Mouse (Mus musculus) embryonic facial prominence, embryonic 13.5 days (tissue): ENCODE measurements around the gene Prom2. TPM values are rescaled to one million over a fixed set of nuclear protein-coding genes. Genes with fewer than 3 reads are reported as not detected.
A peak's percentile ranks its signal among the peaks of the same experiment; 100 is the strongest.

Experiments used
- ATAC-seq: fragments of 200-750 bp; cut with Nextera tagmentation; 2 replicates; pipeline ENCODE4 v1.8.0; 2017; ENCODE audit warnings: low read depth; ENCODE audit not compliant: insufficient number of reproducible peaks, insufficient read depth, low FRiP score, low TSS enrichment
- H3K27ac ChIP-seq: fragments of 300-500 bp; sonication (generic); 2 replicates; pipeline ENCODE4 v1.5.1; 2015; ENCODE audit warnings: moderate library complexity, mild to moderate bottlenecking, inconsistent platforms
- H3K27me3 ChIP-seq: fragments of 300-500 bp; sonication (generic); 2 replicates; pipeline ENCODE4 v1.6.1; 2015; ENCODE audit warnings: mild to moderate bottlenecking, inconsistent platforms
- H3K36me3 ChIP-seq: fragments of 300-500 bp; sonication (generic); 2 replicates; pipeline ENCODE4 v1.6.1; 2015; ENCODE audit warnings: mild to moderate bottlenecking, inconsistent platforms
- H3K4me1 ChIP-seq: fragments of 300-500 bp; sonication (generic); 2 replicates; pipeline ENCODE4 v1.6.1; 2015; ENCODE audit warnings: inconsistent platforms
- H3K4me2 ChIP-seq: fragments of 300-500 bp; sonication (generic); 2 replicates; pipeline ENCODE4 v1.6.1; 2015; ENCODE audit warnings: moderate library complexity, mild to moderate bottlenecking, inconsistent platforms
- H3K4me3 ChIP-seq: fragments of 300-500 bp; sonication (generic); 2 replicates; pipeline ENCODE4 v1.5.1; 2015; ENCODE audit warnings: mild to moderate bottlenecking, inconsistent platforms
- H3K9ac ChIP-seq: fragments of 300-500 bp; sonication (generic); 2 replicates; pipeline ENCODE4 v1.6.1; 2015; ENCODE audit warnings: mild to moderate bottlenecking, inconsistent platforms
- H3K9me3 ChIP-seq: fragments of 300-500 bp; sonication (generic); 2 replicates; pipeline ENCODE4 v1.6.1; 2016; ENCODE audit warnings: inconsistent platforms
- WGBS: fragments of 180-500 bp; shearing (Covaris S2); methylation state at CpG from one replicate; pipeline ENCODE4 v1.1.7; 2015; ENCODE audit warnings: mixed read lengths; 5-methylcytosine and 5-hydroxymethylcytosine counted together
- polyA plus RNA-seq: library from polyadenylated mRNA; unstranded; fragments of >200 nt; fragmentation: Nextera tagmentation; extraction: Ambion mirVana; gene quantifications from 2 replicates; pipeline ENCODE4 v1.2.1, GENCODE M21; 2015

The Prom2 gene
- polyA plus RNA-seq, 1 experiment from 2014 or later: 3.0 TPM

GRCm38 (mm10) chr2:127549711-127550110 is 8.4 kb upstream of the Prom2 start:
- no peak for ATAC-seq
- no peak overlapping the region for H3K9ac ChIP-seq

GRCm38 (mm10) chr2:127548342-127549074 is 7.2 kb upstream of the Prom2 start:
- no peaks in the 10 kb centered on the region for H3K36me3 ChIP-seq

More at GRCm38 (mm10) chr2:127549711-127550110, 8.4 kb upstream of the Prom2 start:
- Histone ChIP-seq H3K4me1 (no peaks in the 10 kb centered on the region), H3K27ac (no peak overlapping the region), H3K27me3 (no peaks in the 10 kb centered on the region; the same call in 1 of the 2 replicates), H3K4me3 (no peak overlapping the region), H3K36me3 (no peaks in the 10 kb centered on the region), H3K4me2 (no peak overlapping the region), H3K9me3 (no peaks in the 10 kb centered on the region)

GRCm38 (mm10) chr2:127541697-127542096 is 430 bp upstream of the Prom2 start:
- ATAC-seq: no peak
- H3K27ac ChIP-seq: no peak overlapping the region
- peaks cover 64% of the 10 kb centered on the region for H3K27me3 ChIP-seq
- 89% methylated on average over 2 of the region's 2 CpGs for WGBS
- 0 out of 2 replicates have a peak overlapping the region, but pooled peaks have one; percentile 48 for H3K4me2 ChIP-seq
- H3K36me3 ChIP-seq: no peaks in the 10 kb centered on the region
- no peaks in the 10 kb centered on the region for H3K9me3 ChIP-seq
- H3K4me3 ChIP-seq: no peak overlapping the region
- no peak overlapping the region for H3K9ac ChIP-seq
- no peaks in the 10 kb centered on the region for H3K4me1 ChIP-seq

More at GRCm38 (mm10) chr2:127548342-127549074, 7.2 kb upstream of the Prom2 start:
- Histone ChIP-seq H3K4me2 (no peak overlapping the region), H3K9ac (no peak overlapping the region), H3K4me3 (no peak overlapping the region), H3K4me1 (no peaks in the 10 kb centered on the region), H3K9me3 (no peaks in the 10 kb centered on the region), H3K27ac (no peak overlapping the region), H3K27me3 (peaks cover 8% of the 10 kb centered on the region)
- 73% methylated on average over 5 of the region's 5 CpGs for WGBS
- no peak for ATAC-seq

- Histone ChIP-seq H3K27ac (no peak overlapping the region), H3K9me3 (no peaks in the 10 kb centered on the region), H3K27me3 (peaks cover 64% of the 10 kb centered on the region), H3K9ac (no peak overlapping the region), H3K4me3 (no peak overlapping the region), H3K4me2 (no peak overlapping the region), H3K36me3 (no peaks in the 10 kb centered on the region), H3K4me1 (no peaks in the 10 kb centered on the region)
- ATAC-seq: no peak
- WGBS: 22% methylated on average over 4 of the region's 4 CpGs
Measured at GRCm38 (mm10) chr2:127539494-127539893, 1.8 kb downstream of the Prom2 start.

- Histone ChIP-seq H3K9me3 (no peaks in the 10 kb centered on the region), H3K4me3 (no peak overlapping the region), H3K27ac (no peak overlapping the region), H3K9ac (no peak overlapping the region), H3K36me3 (no peaks in the 10 kb centered on the region), H3K4me1 (no peaks in the 10 kb centered on the region), H3K27me3 (peaks cover 47% of the 10 kb centered on the region), H3K4me2 (no peak overlapping the region)
- no peak for ATAC-seq
- 65% methylated on average over 3 of the region's 3 CpGs for WGBS
Measured at GRCm38 (mm10) chr2:127537548-127537947, 3.7 kb downstream of the Prom2 start.

- no peak overlapping the region for H3K9ac ChIP-seq
- no peak for ATAC-seq
Measured at GRCm38 (mm10) chr2:127535363-127535762, 5.9 kb downstream of the Prom2 start.

GRCm38 (mm10) chr2:127532379-127532778 is 8.9 kb downstream of the Prom2 start:
- Histone ChIP-seq H3K4me3 (no peak overlapping the region), H3K27me3 (no peaks in the 10 kb centered on the region), H3K4me2 (no peak overlapping the region), H3K27ac (no peak overlapping the region), H3K4me1 (no peaks in the 10 kb centered on the region), H3K9ac (no peak overlapping the region), H3K9me3 (no peaks in the 10 kb centered on the region), H3K36me3 (no peaks in the 10 kb centered on the region)
- ATAC-seq: no peak
- 9% methylated on average over 9 of the region's 9 CpGs for WGBS

More at GRCm38 (mm10) chr2:127535363-127535762, 5.9 kb downstream of the Prom2 start:
- Histone ChIP-seq H3K36me3 (no peaks in the 10 kb centered on the region), H3K4me2 (no peak overlapping the region), H3K27ac (no peak overlapping the region), H3K27me3 (peaks cover 25% of the 10 kb centered on the region), H3K4me1 (no peaks in the 10 kb centered on the region), H3K4me3 (no peak overlapping the region), H3K9me3 (no peaks in the 10 kb centered on the region)
- 80% methylated on average over 9 of the region's 9 CpGs for WGBS

- Histone ChIP-seq H3K27ac (no peak overlapping the region), H3K4me2 (no peak overlapping the region), H3K9ac (no peak overlapping the region), H3K4me1 (no peaks in the 10 kb centered on the region), H3K27me3 (no peaks in the 10 kb centered on the region), H3K4me3 (no peak overlapping the region), H3K36me3 (no peaks in the 10 kb centered on the region), H3K9me3 (no peaks in the 10 kb centered on the region)
- WGBS: 83% methylated on average over 2 of the region's 2 CpGs
- no peak for ATAC-seq
Measured at GRCm38 (mm10) chr2:127531592-127531991, 9.7 kb downstream of the Prom2 start.

GRCm38 (mm10) chr2:127530418-127530817 is 10.8 kb downstream of the Prom2 start:
- Histone ChIP-seq H3K27ac (no peak overlapping the region), H3K4me3 (no peak overlapping the region), H3K9ac (no peak overlapping the region), H3K4me2 (no peak overlapping the region), H3K36me3 (no peaks in the 10 kb centered on the region), H3K9me3 (no peaks in the 10 kb centered on the region), H3K4me1 (no peaks in the 10 kb centered on the region), H3K27me3 (no peaks in the 10 kb centered on the region)
- WGBS: 74% methylated on average over 3 of the region's 3 CpGs
- no peak for ATAC-seq

- Histone ChIP-seq H3K9ac (no peak overlapping the region), H3K4me2 (no peak overlapping the region), H3K27ac (no peak overlapping the region), H3K9me3 (no peaks in the 10 kb centered on the region), H3K36me3 (no peaks in the 10 kb centered on the region), H3K4me3 (no peak overlapping the region), H3K4me1 (peaks cover 17% of the 10 kb centered on the region), H3K27me3 (peaks cover 4% of the 10 kb centered on the region; the same call in 1 of the 2 replicates)
- ATAC-seq: no peak
- 81% methylated on average over 3 of the region's 3 CpGs for WGBS
Measured at GRCm38 (mm10) chr2:127525004-127525775, 16.1 kb downstream of the Prom2 start.

GRCm38 (mm10) chr2:127523950-127524729 is 17.1 kb downstream of the Prom2 start:
- no peak for ATAC-seq
- Histone ChIP-seq H3K4me1 (peaks cover 17% of the 10 kb centered on the region), H3K27ac (no peak overlapping the region), H3K9ac (no peak overlapping the region), H3K27me3 (peaks cover 4% of the 10 kb centered on the region; the same call in 1 of the 2 replicates), H3K4me2 (no peak overlapping the region), H3K4me3 (no peak overlapping the region), H3K36me3 (no peaks in the 10 kb centered on the region), H3K9me3 (no peaks in the 10 kb centered on the region)
- 55% methylated on average over 7 of the region's 7 CpGs for WGBS
